Mouse (Mus musculus) embryonic fibroblast, embryonic 13.5 days (primary cell): Measurements from ENCODE around the gene Jam2.

ENCODE experiments used
- CTCF ChIP-seq: IDR thresholded peaks from 2 replicates; pipeline ENCODE4 v1.5.1; 2011; ENCODE audit warnings: mild to moderate bottlenecking, control low read depth, low read length, moderate library complexity, borderline replicate concordance; ENCODE audit not compliant: insufficient read depth
- POLR2A ChIP-seq: IDR thresholded peaks from 2 replicates; pipeline ENCODE4 v1.6.1; 2011; ENCODE audit warnings: low read depth, mild to moderate bottlenecking, control low read depth, low read length, moderate library complexity

- no peak for TF ChIP-seq CTCF
- no peak for TF ChIP-seq POLR2A
Measured at GRCm38 (mm10) chr16:84790595-84791165, 16.8 kb downstream of the Jam2 start.
